Mouse (Mus musculus): ENCODE measurements at regions not wholly inside any gene's neighbourhood (a gene's known extent, or its start where the extent isn't known, plus 50 kb on each side); places are given as distances from the start of the nearest gene placed in this dataset.

GRCm38 (mm10) chr11:31808216-31808838 lies 63.7 kb upstream of the Cpeb4 start:
- no peak for TF ChIP-seq CTCF (IDR thresholded peaks at IDR 0.05; ENCODE audit: low read depth, low read length)
- no peak for TF ChIP-seq POLR2A (IDR thresholded peaks at IDR 0.05; ENCODE audit: extremely low read depth, insufficient read depth, low read length)

All from liver, adult 2 months (tissue).